Mouse (Mus musculus) lung, embryonic 16.5 days (tissue): ENCODE data around the gene Tmem168. TPM values are rescaled to one million over a fixed set of nuclear protein-coding genes. Genes with fewer than 3 reads are reported as not detected.

Experiments
- ATAC-seq: fragments of 200-750 bp; cut with Nextera tagmentation; 2 replicates; pipeline ENCODE4 v1.8.0; 2017; ENCODE audit warnings: low read depth, mild to moderate bottlenecking, moderate library complexity
- H3K27ac ChIP-seq: fragments of 300-500 bp; sonication (generic); 2 replicates; pipeline ENCODE4 v1.5.1; 2014; ENCODE audit warnings: mild to moderate bottlenecking, control low read depth, low read length
- H3K27me3 ChIP-seq: fragments of 300-500 bp; sonication (generic); 2 replicates; pipeline ENCODE4 v1.6.1; 2014; ENCODE audit warnings: low read depth, low read length, mixed read lengths; ENCODE audit not compliant: control insufficient read depth, insufficient read depth
- H3K36me3 ChIP-seq: fragments of 300-500 bp; sonication (generic); 2 replicates; pipeline ENCODE4 v1.6.1; 2014; ENCODE audit warnings: low read length; ENCODE audit not compliant: control insufficient read depth, insufficient read depth
- H3K4me1 ChIP-seq: fragments of 300-500 bp; sonication (generic); replicated peaks from 2 replicates; pipeline ENCODE4 v1.6.1; 2014; ENCODE audit warnings: low read length, mixed read lengths; ENCODE audit not compliant: control insufficient read depth, insufficient read depth
- H3K4me2 ChIP-seq: fragments of 300-500 bp; sonication (generic); 2 replicates; pipeline ENCODE4 v1.6.1; 2014; ENCODE audit warnings: low read depth, low read length, control low read depth
- H3K4me3 ChIP-seq: fragments of 300-500 bp; sonication (generic); 2 replicates; pipeline ENCODE4 v1.5.1; 2014; ENCODE audit warnings: mild to moderate bottlenecking, low read length, control low read depth
- H3K9ac ChIP-seq: fragments of 300-500 bp; sonication (generic); 2 replicates; pipeline ENCODE4 v1.6.1; 2014; ENCODE audit warnings: low read length, control low read depth
- H3K9me3 ChIP-seq: fragments of 300-500 bp; sonication (generic); 2 replicates; pipeline ENCODE4 v1.6.1; 2016; ENCODE audit warnings: low read length; ENCODE audit not compliant: control insufficient read depth
- WGBS: fragments of 180-500 bp; shearing (Covaris S2); extraction: QIAGEN DNeasy Blood & Tissue Kit; methylation state at CpG from one replicate; pipeline ENCODE4 v1.1.7; 2014; 5-methylcytosine and 5-hydroxymethylcytosine counted together
- polyA plus RNA-seq: library from polyadenylated mRNA; unstranded; fragments of >200 nt; fragmentation: Nextera tagmentation; extraction: Ambion mirVana; gene quantifications from 2 replicates; pipeline ENCODE4 v1.2.1, GENCODE M21; 2015

Tmem168 gene
- polyA plus RNA-seq, 1 experiment from 2014 or later, result 48.0 TPM

DNA sequence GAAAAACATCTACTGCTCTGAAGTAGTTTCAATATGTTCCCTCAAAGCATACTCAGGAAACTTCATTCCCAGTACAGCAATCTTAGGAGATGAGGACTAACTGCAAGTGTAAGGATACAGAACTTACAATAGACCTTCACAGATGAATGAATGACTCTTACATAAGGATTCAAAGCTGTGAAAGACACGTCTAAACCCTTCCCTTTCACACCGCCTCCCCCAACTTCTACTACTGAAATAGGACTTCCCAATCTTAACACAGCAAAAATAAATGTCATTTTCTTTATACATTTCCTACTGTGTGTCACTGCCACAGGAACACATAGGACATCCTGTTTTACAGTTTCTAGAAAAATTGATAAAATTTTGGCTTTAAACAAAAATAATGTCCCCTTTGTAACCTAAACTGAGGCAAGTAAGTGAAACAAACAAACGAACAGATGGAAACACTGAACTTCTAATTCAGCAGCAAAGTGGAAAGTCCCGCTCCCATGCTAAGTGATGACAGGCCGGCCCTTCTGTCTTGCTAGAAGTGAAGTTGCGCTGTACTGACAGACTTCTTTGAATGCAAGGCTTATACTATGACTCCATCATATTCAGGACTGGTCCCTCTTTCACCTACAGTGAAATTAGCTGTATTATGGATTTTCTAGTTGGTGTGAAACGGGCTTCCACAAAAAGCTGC is 9.5 kb downstream of the Tmem168 start:
- 84% methylated on average over 7 of the region's 7 CpGs for WGBS
- peaks cover 18% of the 10 kb centered on the region for H3K36me3 ChIP-seq
- no peak overlapping the region for H3K9ac ChIP-seq
- no peaks in the 10 kb centered on the region for H3K4me1 ChIP-seq
- H3K9me3 ChIP-seq, result no peaks in the 10 kb centered on the region
- no peak for ATAC-seq
- H3K4me2 ChIP-seq, result no peak overlapping the region
- no peaks in the 10 kb centered on the region for H3K27me3 ChIP-seq
- H3K27ac ChIP-seq, result no peak overlapping the region
- no peak overlapping the region for H3K4me3 ChIP-seq

DNA sequence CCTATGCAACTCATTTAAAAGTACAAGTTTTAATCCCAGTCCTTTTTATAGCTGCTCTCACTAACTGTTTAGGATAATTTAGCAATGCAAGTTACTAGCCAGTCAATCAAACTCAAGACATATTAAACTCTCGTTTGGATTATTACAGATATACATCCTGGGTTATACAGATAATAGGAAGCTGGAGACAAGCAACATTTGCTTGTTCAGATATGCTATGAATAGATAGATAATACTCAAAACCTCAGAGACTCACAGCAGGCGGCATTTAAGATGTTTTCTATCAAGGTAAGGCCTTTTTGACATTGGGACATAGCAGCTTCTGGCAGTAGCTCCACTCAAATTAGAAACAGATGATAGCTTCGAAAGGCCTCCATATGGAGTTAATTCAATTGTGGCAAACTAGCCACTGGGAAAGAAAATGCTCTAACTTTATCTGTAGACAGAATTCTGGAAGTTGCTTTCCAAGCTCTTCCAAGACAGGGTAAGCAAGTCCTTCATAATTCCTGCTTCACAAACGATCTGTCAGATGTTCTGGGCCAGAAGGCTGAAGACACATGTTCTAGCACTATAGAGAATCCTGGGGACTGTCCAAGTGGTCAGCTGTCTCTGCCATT is 15.1 kb downstream of the Tmem168 start:
- Histone ChIP-seq H3K4me1 (no peaks in the 10 kb centered on the region), H3K4me2 (no peak overlapping the region), H3K36me3 (peaks cover 23% of the 10 kb centered on the region), H3K4me3 (no peak overlapping the region), H3K9me3 (no peaks in the 10 kb centered on the region), H3K27ac (no peak overlapping the region), H3K27me3 (no peaks in the 10 kb centered on the region), H3K9ac (no peak overlapping the region)
- WGBS, result 73% methylated on average over 4 of the region's 4 CpGs
- ATAC-seq, result no peak

DNA sequence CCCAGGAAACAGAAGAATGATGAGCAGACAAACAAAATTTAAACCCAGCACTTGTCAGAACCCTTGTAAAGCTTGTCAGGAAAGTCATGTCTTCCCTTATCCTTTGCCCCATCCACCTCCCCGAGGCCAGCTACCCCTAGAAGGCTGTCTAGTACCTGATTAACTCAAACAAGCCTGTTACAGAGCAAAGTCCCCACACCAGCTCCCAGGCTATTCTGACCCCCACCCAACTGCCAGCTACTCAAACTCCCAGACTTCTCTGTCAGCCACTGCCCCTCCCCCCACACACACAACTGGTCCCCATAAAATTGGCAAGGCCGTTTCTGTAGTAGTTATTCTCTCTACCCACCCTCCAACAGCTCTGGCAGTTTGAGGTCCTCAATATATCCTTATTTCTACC is 21.3 kb downstream of the Tmem168 start:
- no peak overlapping the region for H3K4me3 ChIP-seq
- H3K27ac ChIP-seq, result no peak overlapping the region
- H3K4me2 ChIP-seq, result no peak overlapping the region
- 26% methylated on average over 2 of the region's 2 CpGs for WGBS
- ATAC-seq, result no peak
- H3K36me3 ChIP-seq, result peaks cover 22% of the 10 kb centered on the region
- no peaks in the 10 kb centered on the region for H3K27me3 ChIP-seq
- no peaks in the 10 kb centered on the region for H3K4me1 ChIP-seq
- H3K9me3 ChIP-seq, result no peaks in the 10 kb centered on the region
- H3K9ac ChIP-seq, result no peak overlapping the region

DNA sequence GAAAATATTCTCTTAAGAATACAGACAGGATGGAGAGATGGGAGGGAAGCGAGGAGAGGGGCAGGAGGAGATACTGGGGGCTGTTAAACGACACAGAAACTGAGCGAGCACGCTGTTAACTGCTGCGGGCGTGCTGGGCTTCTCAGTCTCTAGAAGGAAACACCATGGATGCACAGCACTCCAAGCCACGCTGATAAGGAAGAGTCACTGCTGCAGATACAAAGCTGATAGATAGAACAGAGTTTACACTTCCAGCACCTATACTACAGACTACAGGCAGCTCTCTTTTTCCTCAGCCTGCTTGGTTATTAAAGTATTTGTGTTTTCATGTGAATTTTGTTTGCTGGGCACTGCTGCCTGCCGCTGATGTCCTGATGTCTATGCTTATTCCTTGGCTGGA is 21.7 kb downstream of the Tmem168 start:
- no peaks in the 10 kb centered on the region for H3K27me3 ChIP-seq
- H3K4me2 ChIP-seq, result no peak overlapping the region
- 80% methylated on average over 8 of the region's 8 CpGs for WGBS
- ATAC-seq, result no peak
- H3K4me3 ChIP-seq, result no peak overlapping the region
- peaks cover 20% of the 10 kb centered on the region for H3K36me3 ChIP-seq
- H3K9ac ChIP-seq, result no peak overlapping the region
- no peaks in the 10 kb centered on the region for H3K4me1 ChIP-seq
- no peak overlapping the region for H3K27ac ChIP-seq
- no peaks in the 10 kb centered on the region for H3K9me3 ChIP-seq

DNA sequence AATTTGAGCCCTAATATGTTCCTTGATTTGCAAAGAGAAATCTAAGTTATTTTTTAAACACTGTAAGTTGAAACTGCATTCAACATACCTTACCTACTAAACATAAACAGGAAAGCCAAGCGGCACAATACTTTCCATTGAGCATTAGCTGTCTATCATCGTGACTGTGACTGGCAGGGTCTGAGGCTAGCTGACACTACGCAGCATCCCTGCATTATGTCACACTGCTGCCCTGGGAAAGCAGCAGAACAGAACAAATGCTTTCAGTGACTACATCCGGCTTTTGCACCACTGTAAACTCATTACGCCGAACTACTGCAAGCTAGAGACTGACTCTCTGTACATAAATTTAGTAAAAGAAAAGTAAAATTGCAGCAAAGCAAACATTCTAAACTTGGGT is 23.1 kb downstream of the Tmem168 start:
- H3K4me1 ChIP-seq, result no peaks in the 10 kb centered on the region
- no peak for ATAC-seq
- no peak overlapping the region for H3K4me3 ChIP-seq
- 86% methylated on average over 6 of the region's 6 CpGs for WGBS
- H3K9ac ChIP-seq, result no peak overlapping the region
- no peak overlapping the region for H3K4me2 ChIP-seq
- no peaks in the 10 kb centered on the region for H3K27me3 ChIP-seq
- H3K36me3 ChIP-seq, result peaks cover 15% of the 10 kb centered on the region
- no peak overlapping the region for H3K27ac ChIP-seq
- no peaks in the 10 kb centered on the region for H3K9me3 ChIP-seq

DNA sequence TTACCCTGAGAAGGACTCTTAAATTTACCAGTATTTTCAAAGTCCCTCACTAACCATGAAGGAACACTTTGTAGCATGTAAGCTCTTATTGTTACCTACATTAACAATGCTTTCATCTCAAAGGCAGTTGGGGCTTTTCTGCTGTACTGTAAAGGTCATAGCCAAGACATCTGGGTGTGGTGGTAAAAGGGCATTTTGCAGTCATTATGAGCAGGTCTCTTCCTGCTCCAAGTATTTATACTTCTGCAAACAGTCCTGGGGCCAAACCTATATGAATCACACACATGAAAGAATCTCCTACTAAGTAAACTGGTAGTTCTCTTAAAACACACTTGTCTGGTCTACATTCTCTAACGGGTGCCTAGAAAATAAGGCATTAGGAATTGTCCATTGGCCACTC is 25.8 kb downstream of the Tmem168 start:
- H3K27me3 ChIP-seq, result no peaks in the 10 kb centered on the region
- no peaks in the 10 kb centered on the region for H3K9me3 ChIP-seq
- no peak overlapping the region for H3K9ac ChIP-seq
- no peak for ATAC-seq
- no peak overlapping the region for H3K4me2 ChIP-seq
- H3K4me3 ChIP-seq, result no peak overlapping the region
- peaks cover 14% of the 10 kb centered on the region for H3K36me3 ChIP-seq
- no peak overlapping the region for H3K27ac ChIP-seq
- H3K4me1 ChIP-seq, result no peaks in the 10 kb centered on the region
- WGBS, result 78% methylated on average over 1 of the region's 1 CpGs

DNA sequence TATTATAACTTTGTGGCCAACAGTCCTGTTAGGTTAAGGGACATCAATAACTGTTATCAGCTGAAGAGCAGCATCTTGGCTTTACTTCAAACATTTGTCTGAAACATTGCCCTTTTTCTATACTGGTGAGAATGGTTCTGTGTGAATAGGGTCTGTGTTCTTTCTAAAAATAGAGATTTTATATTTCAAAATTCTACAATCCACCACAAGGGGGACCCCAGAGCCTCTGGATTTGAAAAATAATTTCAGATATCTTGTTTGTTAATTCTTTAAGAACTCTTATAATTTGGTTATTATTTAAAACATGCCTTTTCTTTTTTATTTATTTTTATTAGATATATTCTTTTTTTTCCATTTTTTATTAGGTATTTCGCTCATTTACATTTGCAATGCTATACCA is 42.2 kb downstream of the Tmem168 start:
- no peak for ATAC-seq
- H3K27ac ChIP-seq, result no peak overlapping the region
- H3K9me3 ChIP-seq, result no peaks in the 10 kb centered on the region
- no peaks in the 10 kb centered on the region for H3K4me1 ChIP-seq
- no peaks in the 10 kb centered on the region for H3K36me3 ChIP-seq
- no peak overlapping the region for H3K4me3 ChIP-seq
- H3K9ac ChIP-seq, result no peak overlapping the region
- WGBS, result 83% methylated on average over 1 of the region's 1 CpGs
- no peak overlapping the region for H3K4me2 ChIP-seq
- H3K27me3 ChIP-seq, result no peaks in the 10 kb centered on the region

DNA sequence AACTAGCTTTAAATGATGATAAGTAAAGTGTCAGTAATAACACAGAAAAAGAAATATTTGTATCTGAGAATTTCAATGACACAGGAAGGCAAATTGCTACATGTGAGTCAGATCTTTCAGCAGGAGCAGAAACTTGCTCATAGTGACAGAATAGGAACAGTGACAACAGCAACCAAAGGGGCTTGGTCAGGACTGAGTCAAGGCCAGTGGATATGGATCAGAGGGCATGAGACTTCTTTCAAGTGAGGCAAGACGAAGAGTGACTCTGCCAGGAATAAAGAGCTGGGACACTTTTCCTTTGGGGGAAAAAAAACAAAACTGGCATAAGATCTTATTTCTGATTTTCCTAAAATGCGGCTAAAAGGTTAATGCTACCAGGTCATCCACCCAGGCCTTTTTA is 52.6 kb downstream of the Tmem168 start:
- H3K36me3 ChIP-seq, result no peaks in the 10 kb centered on the region
- H3K4me1 ChIP-seq, result no peaks in the 10 kb centered on the region
- H3K9ac ChIP-seq, result no peak overlapping the region
- ATAC-seq, result no peak
- H3K4me2 ChIP-seq, result no peak overlapping the region
- H3K27me3 ChIP-seq, result no peaks in the 10 kb centered on the region
- WGBS, result 73% methylated on average over 2 of the region's 2 CpGs
- H3K27ac ChIP-seq, result no peak overlapping the region
- no peaks in the 10 kb centered on the region for H3K9me3 ChIP-seq
- no peak overlapping the region for H3K4me3 ChIP-seq

DNA sequence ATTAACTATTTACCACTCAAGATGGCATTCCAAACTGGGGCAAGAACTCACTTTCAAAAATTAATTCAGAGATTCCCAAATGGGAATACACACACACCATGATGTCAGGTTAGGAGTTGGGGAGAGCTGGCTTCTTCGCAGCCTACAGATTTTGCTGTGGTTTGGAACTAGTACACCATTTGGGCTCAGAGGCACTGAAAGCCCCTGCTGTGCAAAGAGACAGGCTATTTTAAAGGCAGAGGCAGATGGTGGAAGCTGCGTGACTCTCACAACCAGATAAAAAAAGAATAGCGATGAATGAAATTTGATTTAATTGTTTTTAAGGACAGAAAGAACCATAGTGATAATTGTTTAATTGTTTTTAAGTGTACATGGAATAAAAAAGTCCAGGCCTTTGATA is 66.1 kb downstream of the Tmem168 start:
- Histone ChIP-seq H3K27ac (no peak overlapping the region), H3K4me3 (no peak overlapping the region), H3K4me2 (no peak overlapping the region), H3K4me1 (no peaks in the 10 kb centered on the region), H3K27me3 (no peaks in the 10 kb centered on the region), H3K9ac (no peak overlapping the region), H3K9me3 (no peaks in the 10 kb centered on the region), H3K36me3 (no peaks in the 10 kb centered on the region)
- 87% methylated on average over 3 of the region's 3 CpGs for WGBS
- no peak for ATAC-seq
